Mouse (Mus musculus): ENCODE results near the gene Tnrc18.

Gene Tnrc18

GRCm38 (mm10) chr5:142776080-142776479 is 41.4 kb downstream of the Tnrc18 start:
- no peak for DNase-seq (ENCODE audit: low read depth)

- DNase-seq (ENCODE audit: low read depth): no peak
Observed at GRCm38 (mm10) chr5:142774771-142775170, 42.7 kb downstream of the Tnrc18 start.

GRCm38 (mm10) chr5:142771964-142772363 is 45.5 kb downstream of the Tnrc18 start:
- no peak for DNase-seq (ENCODE audit: low read depth)

- DNase-seq (ENCODE audit: low read depth): no peak
Observed at GRCm38 (mm10) chr5:142771034-142771433, 46.4 kb downstream of the Tnrc18 start.

GRCm38 (mm10) chr5:142769641-142770040 is 47.8 kb downstream of the Tnrc18 start:
- no peak for DNase-seq (ENCODE audit: low read depth)

GRCm38 (mm10) chr5:142768352-142769267 is 48.9 kb downstream of the Tnrc18 start:
- no peak for DNase-seq (ENCODE audit: low read depth)

GRCm38 (mm10) chr5:142767937-142768336 is 49.5 kb downstream of the Tnrc18 start:
- DNase-seq (ENCODE audit: low read depth): peak; percentile 67

GRCm38 (mm10) chr5:142766708-142767107 is 50.8 kb downstream of the Tnrc18 start:
- no peak for DNase-seq (ENCODE audit: low read depth)

GRCm38 (mm10) chr5:142764889-142765288 is 52.6 kb downstream of the Tnrc18 start:
- no peak for DNase-seq (ENCODE audit: low read depth)

- DNase-seq (ENCODE audit: low read depth): no peak
Observed at GRCm38 (mm10) chr5:142764306-142764705, 53.2 kb downstream of the Tnrc18 start.

- DNase-seq (ENCODE audit: low read depth): no peak
Observed at GRCm38 (mm10) chr5:142762082-142762807, 55.2 kb downstream of the Tnrc18 start.

GRCm38 (mm10) chr5:142761326-142761983 is 56.0 kb downstream of the Tnrc18 start:
- no peak for DNase-seq (ENCODE audit: low read depth)

GRCm38 (mm10) chr5:142759786-142760185 is 57.7 kb downstream of the Tnrc18 start:
- no peak for DNase-seq (ENCODE audit: low read depth)

GRCm38 (mm10) chr5:142752241-142752640 is 65.2 kb downstream of the Tnrc18 start:
- DNase-seq (ENCODE audit: low read depth): no peak

GRCm38 (mm10) chr5:142750173-142750572 is 67.3 kb downstream of the Tnrc18 start:
- DNase-seq (ENCODE audit: low read depth): no peak

- no peak for DNase-seq (ENCODE audit: low read depth)
Observed at GRCm38 (mm10) chr5:142747026-142747629, 70.3 kb downstream of the Tnrc18 start.

- DNase-seq (ENCODE audit: low read depth): no peak
Observed at GRCm38 (mm10) chr5:142739941-142740340, 77.5 kb downstream of the Tnrc18 start.

- DNase-seq (ENCODE audit: low read depth): no peak
Observed at GRCm38 (mm10) chr5:142731916-142732315, 85.5 kb downstream of the Tnrc18 start.

- DNase-seq (ENCODE audit: low read depth): no peak
Observed at GRCm38 (mm10) chr5:142730295-142730694, 87.2 kb downstream of the Tnrc18 start.

- no peak for DNase-seq (ENCODE audit: low read depth)
Observed at GRCm38 (mm10) chr5:142728301-142728700, 89.2 kb downstream of the Tnrc18 start.

- no peak for DNase-seq (ENCODE audit: low read depth)
Observed at GRCm38 (mm10) chr5:142726748-142727147, 90.7 kb downstream of the Tnrc18 start.

GRCm38 (mm10) chr5:142724265-142724664 is 93.2 kb downstream of the Tnrc18 start:
- no peak for DNase-seq (ENCODE audit: low read depth)

Data from naive thymus-derived CD4-positive, alpha-beta T cell, adult 2 months (primary cell).